Mouse (Mus musculus) forebrain, embryonic 11.5 days (tissue): ENCODE results near the gene Cntn4. TPM values are rescaled to one million over a fixed set of nuclear protein-coding genes. Genes with fewer than 3 reads are reported as not detected.

Source experiments
- ATAC-seq: fragments of 200-750 bp; cut with Nextera tagmentation; replicated peaks from 2 replicates; pipeline ENCODE4 v1.8.0; 2017; ENCODE audit warnings: moderate TSS enrichment; ENCODE audit not compliant: low FRiP score
- DNase-seq: peaks from one replicate; pipeline ENCODE4 v3.0.0-alpha.2; 2017; ENCODE audit warnings: low spot score
- H3K27ac ChIP-seq: fragments of 300-500 bp; sonication (generic); 2 replicates; pipeline ENCODE4 v1.5.1; 2014; ENCODE audit warnings: low read depth, low read length
- H3K27me3 ChIP-seq: fragments of 300-500 bp; sonication (generic); 2 replicates; pipeline ENCODE4 v1.6.1; 2014; ENCODE audit warnings: mild to moderate bottlenecking, low read length, mixed read lengths; ENCODE audit not compliant: control insufficient read depth, insufficient read depth
- H3K36me3 ChIP-seq: fragments of 300-500 bp; sonication (generic); 2 replicates; pipeline ENCODE4 v1.6.1; 2014; ENCODE audit warnings: mild to moderate bottlenecking, low read length, moderate library complexity, mixed read lengths; ENCODE audit not compliant: control insufficient read depth, insufficient read depth
- H3K4me1 ChIP-seq: fragments of 300-500 bp; sonication (generic); replicated peaks from 2 replicates; pipeline ENCODE4 v1.6.1; 2014; ENCODE audit warnings: low read length, mixed read lengths; ENCODE audit not compliant: control insufficient read depth, insufficient read depth
- H3K4me2 ChIP-seq: fragments of 300-500 bp; sonication (generic); 2 replicates; pipeline ENCODE4 v1.6.1; 2014; ENCODE audit warnings: low read depth, mild to moderate bottlenecking, low read length, moderate library complexity, mixed read lengths; ENCODE audit not compliant: severe bottlenecking
- H3K4me3 ChIP-seq: fragments of 300-500 bp; sonication (generic); 2 replicates; pipeline ENCODE4 v1.5.1; 2014; ENCODE audit warnings: low read depth, low read length
- H3K9ac ChIP-seq: fragments of 300-500 bp; sonication (generic); 2 replicates; pipeline ENCODE4 v1.6.1; 2014; ENCODE audit warnings: low read length
- H3K9me3 ChIP-seq: fragments of 300-500 bp; sonication (generic); 2 replicates; pipeline ENCODE4 v1.6.1; 2016; ENCODE audit warnings: low read length, mixed read lengths; ENCODE audit not compliant: control insufficient read depth
- WGBS: fragments of 180-500 bp; shearing (Covaris S2); extraction: QIAGEN DNeasy Blood & Tissue Kit; methylation state at CpG from one replicate; pipeline ENCODE4 v1.1.7; 2014; 5-methylcytosine and 5-hydroxymethylcytosine counted together
- polyA plus RNA-seq: library from polyadenylated mRNA; unstranded; fragments of >200 nt; fragmentation: Nextera tagmentation; extraction: Ambion mirVana; gene quantifications from 2 replicates; pipeline ENCODE4 v1.2.1, GENCODE M21; 2014

Cntn4 gene
- polyA plus RNA-seq, 1 experiment from 2014 or later = 1.5 TPM

GRCm38 (mm10) chr6:106302435-106302834, 625.0 kb downstream of the Cntn4 start:
- DNase-seq = no peak
- Histone ChIP-seq H3K27me3 (no peaks in the 10 kb centered on the region), H3K4me3 (no peak overlapping the region), H3K9ac (no peak overlapping the region), H3K27ac (no peak overlapping the region), H3K4me1 (no peaks in the 10 kb centered on the region), H3K36me3 (no peaks in the 10 kb centered on the region), H3K4me2 (no peak overlapping the region), H3K9me3 (no peaks in the 10 kb centered on the region)
- no peak for ATAC-seq
- WGBS = 81% methylated on average over 4 of the region's 4 CpGs

- ATAC-seq (no peak), DNase-seq (no peak)
- no peaks in the 10 kb centered on the region for H3K36me3 ChIP-seq
- H3K9me3 ChIP-seq = no peaks in the 10 kb centered on the region
- H3K9ac ChIP-seq = no peak overlapping the region
- no peak overlapping the region for H3K4me2 ChIP-seq
- H3K4me3 ChIP-seq = no peak overlapping the region
- H3K27ac ChIP-seq = no peak overlapping the region
- 77% methylated on average over 1 of the region's 1 CpGs for WGBS
- no peaks in the 10 kb centered on the region for H3K27me3 ChIP-seq
- no peaks in the 10 kb centered on the region for H3K4me1 ChIP-seq
Measured at GRCm38 (mm10) chr6:106328987-106329386, 651.5 kb downstream of the Cntn4 start.

- no peak for DNase-seq
- Histone ChIP-seq H3K27me3 (no peaks in the 10 kb centered on the region), H3K4me1 (no peaks in the 10 kb centered on the region), H3K4me3 (no peak overlapping the region), H3K4me2 (no peak overlapping the region), H3K36me3 (no peaks in the 10 kb centered on the region), H3K27ac (no peak overlapping the region), H3K9ac (no peak overlapping the region), H3K9me3 (no peaks in the 10 kb centered on the region)
- 80% methylated on average over 1 of the region's 1 CpGs for WGBS
- ATAC-seq = no peak
Measured at GRCm38 (mm10) chr6:106329636-106330035, 652.2 kb downstream of the Cntn4 start.

- no peaks in the 10 kb centered on the region for H3K4me1 ChIP-seq
- no peaks in the 10 kb centered on the region for H3K36me3 ChIP-seq
- no peak overlapping the region for H3K4me2 ChIP-seq
- H3K4me3 ChIP-seq = no peak overlapping the region
- H3K27ac ChIP-seq = no peak overlapping the region
- no peak for DNase-seq
- H3K27me3 ChIP-seq = no peaks in the 10 kb centered on the region
- H3K9me3 ChIP-seq = no peaks in the 10 kb centered on the region
- 85% methylated on average over 3 of the region's 3 CpGs for WGBS
- no peak for ATAC-seq
- no peak overlapping the region for H3K9ac ChIP-seq
Measured at GRCm38 (mm10) chr6:106332466-106332865, 655.0 kb downstream of the Cntn4 start.

GRCm38 (mm10) chr6:106332933-106333332, 655.5 kb downstream of the Cntn4 start:
- Histone ChIP-seq H3K36me3 (no peaks in the 10 kb centered on the region), H3K4me3 (no peak overlapping the region), H3K27me3 (no peaks in the 10 kb centered on the region), H3K27ac (no peak overlapping the region), H3K4me2 (no peak overlapping the region), H3K9me3 (no peaks in the 10 kb centered on the region), H3K9ac (no peak overlapping the region), H3K4me1 (no peaks in the 10 kb centered on the region)
- 89% methylated on average over 1 of the region's 1 CpGs for WGBS
- DNase-seq (no peak), ATAC-seq (no peak)

- DNase-seq (no peak), ATAC-seq (no peak)
- no peaks in the 10 kb centered on the region for H3K27me3 ChIP-seq
- H3K36me3 ChIP-seq = no peaks in the 10 kb centered on the region
- H3K4me2 ChIP-seq = no peak overlapping the region
- H3K27ac ChIP-seq = no peak overlapping the region
- WGBS = 47% methylated on average over 1 of the region's 1 CpGs
- H3K9me3 ChIP-seq = no peaks in the 10 kb centered on the region
- no peak overlapping the region for H3K9ac ChIP-seq
- H3K4me1 ChIP-seq = no peaks in the 10 kb centered on the region
- no peak overlapping the region for H3K4me3 ChIP-seq
Measured at GRCm38 (mm10) chr6:106335066-106335465, 657.6 kb downstream of the Cntn4 start.

- no peak for ATAC-seq
- H3K9me3 ChIP-seq = no peaks in the 10 kb centered on the region
- WGBS = 92% methylated on average over 3 of the region's 3 CpGs
- no peak overlapping the region for H3K27ac ChIP-seq
- no peak overlapping the region for H3K9ac ChIP-seq
- H3K27me3 ChIP-seq = no peaks in the 10 kb centered on the region
- no peak for DNase-seq
- H3K4me2 ChIP-seq = no peak overlapping the region
- H3K36me3 ChIP-seq = no peaks in the 10 kb centered on the region
- H3K4me3 ChIP-seq = no peak overlapping the region
- no peaks in the 10 kb centered on the region for H3K4me1 ChIP-seq
Measured at GRCm38 (mm10) chr6:106336805-106337204, 659.3 kb downstream of the Cntn4 start.

GRCm38 (mm10) chr6:106337829-106338228, 660.4 kb downstream of the Cntn4 start:
- ATAC-seq (no peak), DNase-seq (no peak)
- no peaks in the 10 kb centered on the region for H3K27me3 ChIP-seq

GRCm38 (mm10) chr6:106341114-106341513, 663.7 kb downstream of the Cntn4 start:
- no peaks in the 10 kb centered on the region for H3K36me3 ChIP-seq
- H3K4me3 ChIP-seq = no peak overlapping the region
- no peak overlapping the region for H3K9ac ChIP-seq
- H3K4me1 ChIP-seq = no peaks in the 10 kb centered on the region
- no peak overlapping the region for H3K4me2 ChIP-seq
- H3K9me3 ChIP-seq = no peaks in the 10 kb centered on the region
- H3K27me3 ChIP-seq = no peaks in the 10 kb centered on the region
- no peak overlapping the region for H3K27ac ChIP-seq
- ATAC-seq (peak; percentile 55), DNase-seq (no peak)

More at GRCm38 (mm10) chr6:106337829-106338228, 660.4 kb downstream of the Cntn4 start:
- H3K4me3 ChIP-seq = no peak overlapping the region
- no peaks in the 10 kb centered on the region for H3K4me1 ChIP-seq
- no peak overlapping the region for H3K27ac ChIP-seq
- H3K9me3 ChIP-seq = no peaks in the 10 kb centered on the region
- H3K9ac ChIP-seq = no peak overlapping the region
- H3K36me3 ChIP-seq = no peaks in the 10 kb centered on the region
- no peak overlapping the region for H3K4me2 ChIP-seq
